Mouse (Mus musculus) brain, embryonic 14.5 days (tissue): ENCODE data around the gene Lrig1.

Experiments
- CTCF ChIP-seq: fragments of 200-500 bp; IDR thresholded peaks from 2 replicates; pipeline ENCODE4 v1.5.1; 2012; ENCODE audit warnings: inconsistent platforms, mild to moderate bottlenecking, moderate library complexity, borderline replicate concordance; ENCODE audit not compliant: insufficient read depth, insufficient read length; ENCODE audit errors: extremely low read depth
- POLR2A ChIP-seq: fragments of 200-500 bp; IDR thresholded peaks from 2 replicates; pipeline ENCODE4 v1.6.1; 2012; ENCODE audit warnings: mild to moderate bottlenecking, inconsistent platforms, borderline replicate concordance; ENCODE audit not compliant: poor library complexity, insufficient read depth, insufficient read length, severe bottlenecking; ENCODE audit errors: extremely low read depth

- TF ChIP-seq CTCF (no peak), POLR2A (no peak)
Measured at GRCm38 (mm10) chr6:94614346-94614745, 85.6 kb downstream of the Lrig1 start.
